Mouse (Mus musculus): ENCODE results near the gene Zwilch. TPM values are rescaled to one million over a fixed set of nuclear protein-coding genes. Genes with fewer than 3 reads are reported as not detected.

Zwilch gene
- 29.5 and 32.5 TPM in 2 replicates for polyA plus RNA-seq (2016; fragmentation: Nextera tagmentation; extraction: Ambion mirVana)

GRCm38 (mm10) chr9:64172816-64173665 lies at the start of gene Zwilch, which contains the start of gene Rpl4:
Gene Zwilch, minus strand, starts transcription at chr9:64173104.
Gene Rpl4, plus strand, starts transcription at chr9:64173375.
- under 1% methylated on average over 42 of the region's 42 CpGs for WGBS
- H3K4me3 ChIP-seq (replicated peaks): peak within 1 kb of the TSS; percentile 86
- H3K9ac ChIP-seq (replicated peaks): peak within 1 kb of the TSS; percentile 89
- peak; percentile 75 for ATAC-seq (ENCODE audit: insufficient number of reproducible peaks, insufficient read depth, low FRiP score, low TSS enrichment, low read depth)
- no peaks in the 10 kb centered on the region for H3K9me3 ChIP-seq
- H3K27ac ChIP-seq: peak within 1 kb of the TSS; percentile 89
- peaks cover 26% of the 10 kb centered on the region for H3K4me1 ChIP-seq (replicated peaks)
- no peaks in the 10 kb centered on the region for H3K27me3 ChIP-seq
- H3K36me3 ChIP-seq: peaks cover 36% of the 10 kb centered on the region
- peak within 1 kb of the TSS; percentile 87 for H3K4me2 ChIP-seq

- Histone ChIP-seq H3K27me3 (no peaks in the 10 kb centered on the region), H3K36me3 (no peaks in the 10 kb centered on the region; the same call in 1 of the 2 replicates), H3K9me3 (no peaks in the 10 kb centered on the region), H3K4me2 (no peak overlapping the region), H3K27ac (no peak overlapping the region), H3K4me3 (replicated peaks) (no peak overlapping the region), H3K9ac (replicated peaks) (no peak overlapping the region), H3K4me1 (replicated peaks) (peaks cover 13% of the 10 kb centered on the region)
- 47% methylated on average over 2 of the region's 2 CpGs for WGBS
- ATAC-seq (ENCODE audit: insufficient number of reproducible peaks, insufficient read depth, low FRiP score, low TSS enrichment, low read depth): no peak
Observed at GRCm38 (mm10) chr9:64222098-64222497, 49.2 kb upstream of the Zwilch start.

- H3K4me2 ChIP-seq: no peak overlapping the region
- H3K36me3 ChIP-seq: no peaks in the 10 kb centered on the region; the same call in 1 of the 2 replicates
- H3K9me3 ChIP-seq: no peaks in the 10 kb centered on the region
- 81% methylated on average over 4 of the region's 4 CpGs for WGBS
- no peaks in the 10 kb centered on the region for H3K27me3 ChIP-seq
- ATAC-seq (ENCODE audit: insufficient number of reproducible peaks, insufficient read depth, low FRiP score, low TSS enrichment, low read depth): no peak
- H3K9ac ChIP-seq (replicated peaks): no peak overlapping the region
- H3K4me1 ChIP-seq (replicated peaks): peaks cover 13% of the 10 kb centered on the region
- no peak overlapping the region for H3K4me3 ChIP-seq (replicated peaks)
- no peak overlapping the region for H3K27ac ChIP-seq
Observed at GRCm38 (mm10) chr9:64221480-64221879, 48.6 kb upstream of the Zwilch start.

GRCm38 (mm10) chr9:64220603-64221002 lies 47.7 kb upstream of the Zwilch start:
- H3K36me3 ChIP-seq: no peaks in the 10 kb centered on the region; the same call in 1 of the 2 replicates
- no peak overlapping the region for H3K27ac ChIP-seq
- H3K4me1 ChIP-seq (replicated peaks): peaks cover 13% of the 10 kb centered on the region
- no peak overlapping the region for H3K4me3 ChIP-seq (replicated peaks)
- no peak overlapping the region for H3K4me2 ChIP-seq
- no peaks in the 10 kb centered on the region for H3K9me3 ChIP-seq
- H3K9ac ChIP-seq (replicated peaks): no peak overlapping the region
- no peak for ATAC-seq (ENCODE audit: insufficient number of reproducible peaks, insufficient read depth, low FRiP score, low TSS enrichment, low read depth)
- 68% methylated on average over 1 of the region's 1 CpGs for WGBS
- no peaks in the 10 kb centered on the region for H3K27me3 ChIP-seq

- Histone ChIP-seq H3K36me3 (no peaks in the 10 kb centered on the region; the same call in 1 of the 2 replicates), H3K9ac (replicated peaks) (no peak overlapping the region), H3K4me2 (no peak overlapping the region), H3K27me3 (no peaks in the 10 kb centered on the region), H3K9me3 (no peaks in the 10 kb centered on the region), H3K4me3 (replicated peaks) (no peak overlapping the region), H3K27ac (no peak overlapping the region), H3K4me1 (replicated peaks) (peaks cover 13% of the 10 kb centered on the region)
- 65% methylated on average over 10 of the region's 10 CpGs for WGBS
- no peak for ATAC-seq (ENCODE audit: insufficient number of reproducible peaks, insufficient read depth, low FRiP score, low TSS enrichment, low read depth)
Observed at GRCm38 (mm10) chr9:64219772-64220420, 47.0 kb upstream of the Zwilch start.

GRCm38 (mm10) chr9:64219305-64219704 lies 46.4 kb upstream of the Zwilch start:
- Histone ChIP-seq H3K4me3 (replicated peaks) (no peak overlapping the region), H3K27me3 (no peaks in the 10 kb centered on the region), H3K27ac (no peak overlapping the region), H3K4me2 (no peak overlapping the region), H3K9ac (replicated peaks) (no peak overlapping the region), H3K4me1 (replicated peaks) (peaks cover 13% of the 10 kb centered on the region), H3K36me3 (peaks cover 3% of the 10 kb centered on the region; the same call in 1 of the 2 replicates), H3K9me3 (no peaks in the 10 kb centered on the region)
- 44% methylated on average over 1 of the region's 1 CpGs for WGBS
- no peak for ATAC-seq (ENCODE audit: insufficient number of reproducible peaks, insufficient read depth, low FRiP score, low TSS enrichment, low read depth)

GRCm38 (mm10) chr9:64217887-64218286 lies 45.0 kb upstream of the Zwilch start:
- H3K4me3 ChIP-seq (replicated peaks): no peak overlapping the region
- H3K36me3 ChIP-seq: peaks cover 13% of the 10 kb centered on the region
- no peaks in the 10 kb centered on the region for H3K9me3 ChIP-seq
- no peak overlapping the region for H3K9ac ChIP-seq (replicated peaks)
- no peak for ATAC-seq (ENCODE audit: insufficient number of reproducible peaks, insufficient read depth, low FRiP score, low TSS enrichment, low read depth)
- H3K27me3 ChIP-seq: no peaks in the 10 kb centered on the region
- H3K4me1 ChIP-seq (replicated peaks): peaks cover 13% of the 10 kb centered on the region
- H3K4me2 ChIP-seq: no peak overlapping the region
- H3K27ac ChIP-seq: no peak overlapping the region

- Histone ChIP-seq H3K4me2 (no peak overlapping the region), H3K9me3 (no peaks in the 10 kb centered on the region), H3K4me1 (replicated peaks) (peaks cover 13% of the 10 kb centered on the region), H3K27me3 (no peaks in the 10 kb centered on the region), H3K27ac (no peak overlapping the region), H3K4me3 (replicated peaks) (no peak overlapping the region), H3K36me3 (peaks cover 24% of the 10 kb centered on the region), H3K9ac (replicated peaks) (no peak overlapping the region)
- WGBS: 91% methylated on average over 2 of the region's 2 CpGs
- no peak for ATAC-seq (ENCODE audit: insufficient number of reproducible peaks, insufficient read depth, low FRiP score, low TSS enrichment, low read depth)
Observed at GRCm38 (mm10) chr9:64216641-64217040, 43.7 kb upstream of the Zwilch start.

- H3K4me2 ChIP-seq: no peak overlapping the region
- no peak overlapping the region for H3K4me3 ChIP-seq (replicated peaks)
- H3K36me3 ChIP-seq: peaks cover 29% of the 10 kb centered on the region
- no peaks in the 10 kb centered on the region for H3K9me3 ChIP-seq
- ATAC-seq (ENCODE audit: insufficient number of reproducible peaks, insufficient read depth, low FRiP score, low TSS enrichment, low read depth): no peak
- H3K27ac ChIP-seq: no peak overlapping the region
- no peak overlapping the region for H3K9ac ChIP-seq (replicated peaks)
- H3K27me3 ChIP-seq: no peaks in the 10 kb centered on the region
- 74% methylated on average over 4 of the region's 4 CpGs for WGBS
- peaks cover 13% of the 10 kb centered on the region for H3K4me1 ChIP-seq (replicated peaks)
Observed at GRCm38 (mm10) chr9:64216090-64216489, 43.2 kb upstream of the Zwilch start.

- Histone ChIP-seq H3K9me3 (no peaks in the 10 kb centered on the region), H3K4me1 (replicated peaks) (peaks cover 4% of the 10 kb centered on the region), H3K27me3 (no peaks in the 10 kb centered on the region), H3K4me3 (replicated peaks) (no peak overlapping the region), H3K4me2 (no peak overlapping the region), H3K36me3 (peaks cover 44% of the 10 kb centered on the region), H3K9ac (replicated peaks) (no peak overlapping the region), H3K27ac (no peak overlapping the region)
- no peak for ATAC-seq (ENCODE audit: insufficient number of reproducible peaks, insufficient read depth, low FRiP score, low TSS enrichment, low read depth)
- 90% methylated on average over 17 of the region's 17 CpGs for WGBS
Observed at GRCm38 (mm10) chr9:64214452-64214851, 41.5 kb upstream of the Zwilch start.

- Histone ChIP-seq H3K27me3 (no peaks in the 10 kb centered on the region), H3K4me3 (replicated peaks) (no peak overlapping the region), H3K4me1 (replicated peaks) (no peaks in the 10 kb centered on the region), H3K36me3 (peaks cover 77% of the 10 kb centered on the region), H3K9me3 (no peaks in the 10 kb centered on the region), H3K27ac (no peak overlapping the region), H3K9ac (replicated peaks) (no peak overlapping the region), H3K4me2 (no peak overlapping the region)
- WGBS: 90% methylated on average over 3 of the region's 3 CpGs
- ATAC-seq (ENCODE audit: insufficient number of reproducible peaks, insufficient read depth, low FRiP score, low TSS enrichment, low read depth): no peak
Observed at GRCm38 (mm10) chr9:64207509-64208084, 34.7 kb upstream of the Zwilch start.
